Mouse (Mus musculus) heart, adult 18-20 months (tissue): ENCODE results near the gene Comtd1. TPM values are rescaled to one million over a fixed set of nuclear protein-coding genes. Genes with fewer than 3 reads are reported as not detected.

Source experiments
- DNase-seq, 2 experiments: peaks; one replicate each; pipeline ENCODE4 v3.0.0; 2021 to 2022; ENCODE audit warnings: mixed read lengths in 1 of 2
- total RNA-seq, 2 experiments: library from RNA; stranded (reverse); gene quantifications; 2 replicates each; pipeline ENCODE4 v1.2.3; 2021

Gene Comtd1
- total RNA-seq, 2 experiments from 2014 or later, result 8.1 to 8.4 TPM

GRCm38 (mm10) chr14:21806631-21807160 lies 42.1 kb downstream of the Comtd1 start:
- no peak for DNase-seq

DNA sequence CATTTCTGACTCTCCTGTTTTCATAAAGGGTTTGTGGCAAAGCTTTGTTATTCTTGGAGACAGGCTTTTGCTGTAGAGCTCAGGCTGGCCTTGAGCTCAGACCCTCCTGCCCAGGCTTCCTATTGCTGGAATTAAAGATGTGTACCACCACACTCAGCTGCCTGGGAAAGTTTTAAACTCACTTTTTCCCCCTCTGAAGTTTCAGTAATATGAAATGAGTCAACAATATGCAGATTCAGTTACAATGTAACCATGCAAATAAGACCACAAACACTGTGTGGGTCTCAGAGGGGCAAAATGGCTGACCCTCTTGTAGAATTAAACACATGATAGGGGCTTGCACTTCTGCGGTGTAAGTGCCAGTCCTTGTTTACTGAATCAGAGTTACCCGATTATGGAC lies 42.6 kb downstream of the Comtd1 start:
- DNase-seq, result no peak

DNA sequence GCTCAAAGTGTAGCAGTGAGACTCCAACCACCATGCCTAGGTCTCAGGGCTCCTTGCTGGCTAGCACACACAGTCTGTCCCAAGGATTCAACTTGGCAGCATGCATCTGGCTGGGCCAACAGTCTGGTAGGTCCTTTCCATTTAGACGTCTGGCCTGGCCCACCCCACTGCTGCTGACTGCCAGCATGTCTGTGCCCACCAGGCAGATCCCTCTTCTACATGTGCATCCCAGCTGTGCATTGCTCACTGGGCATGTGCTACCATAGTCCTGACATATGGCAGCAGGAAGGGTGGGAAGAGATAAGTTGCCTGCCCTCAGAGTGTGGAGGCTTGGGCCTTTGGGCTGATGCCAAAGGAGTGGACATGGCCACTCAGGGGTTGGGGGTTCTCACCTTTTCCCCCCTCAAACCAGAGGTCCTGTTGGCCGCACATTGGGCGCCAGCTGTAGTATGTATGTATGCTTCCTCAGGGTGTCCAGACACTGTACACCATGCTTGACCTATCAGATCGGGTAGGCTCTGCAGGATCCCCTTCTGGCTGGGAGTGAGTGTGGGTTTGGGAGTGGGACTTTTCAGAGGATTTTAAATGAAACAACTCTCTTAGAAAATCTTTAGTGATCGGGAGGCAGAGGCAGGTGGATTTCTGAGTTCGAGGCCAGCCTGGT lies 46.1 kb downstream of the Comtd1 start:
- DNase-seq, result no peak

- DNase-seq, result no peak
Measured at GRCm38 (mm10) chr14:21801624-21802023, 47.2 kb downstream of the Comtd1 start.

DNA sequence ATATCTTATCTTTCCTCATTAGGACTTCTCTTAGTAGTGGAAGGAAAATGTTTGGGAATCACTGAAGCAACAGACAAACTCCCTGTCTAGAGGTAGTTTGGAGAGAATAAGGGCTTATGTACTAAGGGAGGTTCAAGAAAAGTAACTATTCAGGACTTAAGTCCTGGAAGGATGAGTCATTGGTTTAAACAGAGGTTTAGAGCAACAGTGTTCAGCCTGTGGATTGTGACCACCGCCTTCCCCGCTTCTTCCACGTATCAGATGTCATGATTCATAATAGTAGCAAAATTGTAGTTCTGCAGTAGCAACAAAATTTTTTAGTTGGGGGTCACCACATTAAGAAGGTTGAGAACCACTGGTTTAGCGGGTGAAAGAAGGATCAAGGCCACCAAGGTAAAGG lies 48.1 kb downstream of the Comtd1 start:
- DNase-seq, result no peak

Other genes with a start within 250 kb of the Comtd1 start
- gene Dupd1, start 134.4 kb downstream of the Comtd1 start, total RNA-seq, result under 1 TPM; 0.22 to 0.26 TPM
- 10 to 100 TPM; 30.7 to 33.5 TPM for gene Samd8, start 98.4 kb downstream of the Comtd1 start, total RNA-seq
- gene Dusp13, start 97.8 kb downstream of the Comtd1 start, total RNA-seq, result 1 to 10 TPM in 1 of 2 experiments, under 1 TPM in 1; 0.59 to 1.5 TPM
- 100 to 1,000 TPM; 493 to 524 TPM for gene Vdac2, start 23.7 kb downstream of the Comtd1 start, total RNA-seq
- gene Zfp503, start 140.6 kb upstream of the Comtd1 start, total RNA-seq, result 1 to 10 TPM; 1.2 to 2.0 TPM
- 1 to 10 TPM; 1.5 to 2.4 TPM for gene Lrmda, start 170.7 kb upstream of the Comtd1 start, total RNA-seq